Mouse (Mus musculus): ENCODE results near the gene Lgr6.

DNA sequence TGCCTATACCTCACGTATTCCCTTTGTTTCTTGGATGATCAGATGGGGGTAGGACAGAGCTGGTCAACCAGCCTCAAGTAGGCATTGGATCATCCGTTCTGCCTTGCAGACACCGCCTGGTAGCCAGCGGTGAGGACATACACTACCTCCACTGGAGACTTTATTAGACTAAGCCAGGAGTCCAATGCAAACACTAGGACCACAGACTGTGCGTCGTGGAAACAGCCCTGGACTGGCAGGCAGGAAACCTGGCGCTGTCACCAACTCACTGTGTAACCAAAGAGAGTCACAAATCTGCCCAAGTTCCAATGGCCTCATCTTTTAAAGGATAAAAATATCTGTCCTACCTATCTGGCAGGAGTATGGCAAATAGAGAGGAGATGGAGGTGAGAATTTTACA is 108.6 kb downstream of the Lgr6 start:
- TF ChIP-seq POLR2A (IDR thresholded peaks at IDR 0.05; ENCODE audit: control insufficient read depth, extremely low read depth, insufficient read depth, low read length, poor library complexity) (no peak), CTCF (IDR thresholded peaks at IDR 0.05; ENCODE audit: borderline replicate concordance, control insufficient read depth, extremely low read depth, insufficient read depth, low read length, poor library complexity) (no peak)

Data from thymus, adult 2 months (tissue).